Mouse (Mus musculus) embryo, embryonic 9.5 days (tissue): ENCODE results near the gene Trhr2.
"Not testable (repeated sequence)": the region's sequence is repeated elsewhere in the genome, so short reads cannot be mapped to it uniquely, and the experiment has no call there.

Experiments used
- DNase-seq: peaks from one replicate; pipeline ENCODE4 v3.0.0-alpha.2; 2017; ENCODE audit errors: extremely low spot score

Trhr2 gene

DNA sequence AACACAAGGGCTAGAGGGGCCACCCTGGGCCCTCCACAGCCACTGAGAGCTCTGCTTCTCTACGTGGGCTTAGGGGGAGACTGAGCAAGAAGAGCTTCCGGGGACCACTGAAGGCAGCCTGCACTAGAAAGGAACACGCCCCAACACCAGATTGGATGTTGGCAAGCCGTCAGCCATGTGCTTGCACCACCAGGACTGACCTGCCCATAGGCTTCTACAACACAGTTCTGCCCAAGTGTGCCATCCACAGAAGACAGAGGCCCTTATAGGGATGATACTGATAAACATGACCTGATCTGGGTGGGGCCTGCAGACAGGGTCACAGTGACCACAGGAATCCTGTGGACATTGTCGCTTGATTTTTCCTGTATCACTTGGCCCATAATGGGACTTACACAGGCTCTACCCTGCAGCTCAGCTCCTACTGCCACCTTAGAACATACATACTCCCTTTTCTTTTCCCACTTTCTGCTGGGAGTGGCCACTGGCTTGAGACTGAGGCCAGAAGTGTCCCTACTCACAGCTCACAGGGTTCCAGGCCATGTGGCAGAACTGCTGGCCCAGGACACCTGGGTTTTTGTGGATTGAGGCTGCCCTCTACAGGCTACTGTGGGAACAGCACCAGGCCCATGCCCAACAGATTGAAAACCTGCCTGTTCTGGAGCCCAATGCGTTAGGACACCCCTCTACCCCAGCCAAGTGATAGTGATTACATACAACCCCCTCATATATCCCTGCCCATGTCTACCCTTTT is 27.6 kb downstream of the Trhr2 start:
- DNase-seq: peak; percentile 86

GRCm38 (mm10) chr8:122331134-122331523 is 29.4 kb downstream of the Trhr2 start:
- no peak for DNase-seq

DNA sequence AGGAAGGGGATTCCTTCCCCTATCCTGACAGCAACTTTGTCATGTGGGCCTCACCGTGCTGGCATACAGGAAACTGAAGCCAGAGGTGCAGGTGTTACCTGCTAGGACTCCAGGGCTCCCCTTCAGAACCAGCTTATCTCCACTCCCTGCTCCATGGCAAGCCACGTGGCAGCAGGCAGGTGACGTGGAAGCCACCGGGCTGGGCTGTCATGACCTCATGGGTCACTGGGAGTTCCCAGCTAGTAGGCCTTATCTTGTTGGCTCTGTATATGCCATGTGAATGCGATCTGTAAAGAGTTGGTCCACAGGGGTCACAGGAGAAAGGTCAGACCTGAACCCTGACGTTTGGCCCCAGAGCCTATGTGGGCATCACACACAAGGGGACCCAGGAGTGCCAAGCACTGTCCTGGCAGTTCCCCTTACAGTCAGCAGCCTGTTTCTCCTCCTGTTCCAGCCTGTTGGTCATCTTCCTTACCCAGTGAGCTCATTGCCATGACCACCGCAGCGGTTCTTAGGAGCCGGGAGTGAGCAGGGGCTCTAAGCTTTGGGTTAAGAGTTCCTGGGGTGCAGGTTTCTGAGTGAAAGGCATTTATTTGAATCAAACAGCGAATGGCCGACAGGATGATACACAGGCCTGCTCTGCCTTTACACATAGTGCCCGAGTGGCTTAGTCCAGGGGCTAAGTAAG is 30.0 kb downstream of the Trhr2 start:
- no peak for DNase-seq

DNA sequence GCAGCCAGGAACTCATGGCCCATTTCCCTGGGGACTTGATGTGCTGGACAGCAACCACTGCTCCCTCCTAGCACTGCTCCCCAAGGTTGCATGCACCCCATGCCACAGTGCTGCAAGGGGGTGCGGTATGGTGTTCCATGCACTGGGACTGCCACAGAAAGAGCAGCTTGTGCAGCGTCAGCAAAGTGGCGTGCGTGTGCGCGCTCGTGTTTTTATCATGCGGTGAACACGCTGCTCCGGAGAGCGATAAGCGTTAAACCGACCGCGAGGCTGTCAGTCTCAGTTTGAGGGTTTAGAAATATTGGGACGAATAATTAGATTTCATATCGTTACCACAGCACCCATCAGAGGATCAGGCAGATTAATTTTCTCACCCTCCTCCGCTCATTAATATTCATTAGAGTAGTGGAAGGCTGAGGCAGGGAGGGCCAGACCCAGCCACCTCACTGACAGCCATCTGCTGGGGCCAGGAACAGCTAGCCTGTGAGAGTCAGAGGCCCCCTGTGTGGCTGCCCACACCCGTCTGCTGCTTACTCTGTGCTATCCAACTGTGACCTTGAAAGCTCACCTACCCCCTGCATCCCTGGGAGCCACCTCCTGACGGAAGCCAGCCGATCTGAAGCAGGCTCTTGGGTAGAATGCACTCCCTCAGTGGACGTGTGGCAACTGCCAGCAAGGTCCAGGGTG is 30.9 kb downstream of the Trhr2 start:
- no peak for DNase-seq

DNA sequence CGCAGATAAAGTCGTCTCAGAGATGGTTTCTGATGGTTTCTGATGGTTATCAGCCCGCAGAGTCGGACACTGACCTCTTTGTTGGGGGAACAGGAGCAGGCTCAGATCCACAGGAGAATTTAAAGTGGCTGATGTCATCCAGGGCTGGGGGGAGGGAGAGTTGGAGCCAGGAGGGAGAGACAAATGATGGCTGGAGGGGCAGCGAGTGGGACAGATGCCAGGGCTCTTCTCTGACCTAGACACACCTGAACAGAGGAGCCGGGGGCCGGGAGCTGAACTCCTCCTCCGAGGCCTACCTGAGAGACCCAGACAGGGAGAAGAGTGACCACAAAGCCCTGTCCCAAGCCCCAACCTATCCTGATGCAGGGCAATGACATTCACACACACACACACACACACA is 31.5 kb downstream of the Trhr2 start:
- DNase-seq: no peak

GRCm38 (mm10) chr8:122326114-122326542 is 34.4 kb downstream of the Trhr2 start:
- no peak for DNase-seq

GRCm38 (mm10) chr8:122325196-122325595 is 35.4 kb downstream of the Trhr2 start:
- no peak for DNase-seq

GRCm38 (mm10) chr8:122323951-122324402 is 36.6 kb downstream of the Trhr2 start:
- DNase-seq: not testable (repeated sequence)

- DNase-seq: no peak
Observed at GRCm38 (mm10) chr8:122322792-122323191, 37.8 kb downstream of the Trhr2 start.

DNA sequence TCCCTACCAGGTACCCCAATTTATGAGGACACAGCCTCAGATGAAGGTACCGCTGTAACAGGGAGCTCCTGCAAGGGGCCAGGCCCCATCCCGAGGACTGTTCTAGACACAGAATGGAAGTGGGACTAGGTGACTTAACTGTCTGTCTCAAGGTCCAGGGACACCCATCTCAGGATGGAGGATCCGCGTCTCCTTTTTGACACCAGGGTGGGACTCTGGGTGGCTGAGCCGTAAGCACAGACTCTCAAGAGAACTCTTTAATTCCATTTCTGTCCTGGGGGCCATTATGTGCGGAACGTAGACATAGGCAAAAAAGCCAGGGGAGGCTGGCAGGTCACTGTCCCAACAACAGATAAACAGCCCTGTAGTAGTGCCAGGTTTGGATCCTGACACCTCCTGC is 38.4 kb downstream of the Trhr2 start:
- DNase-seq: no peak

- no peak for DNase-seq
Observed at GRCm38 (mm10) chr8:122321455-122321921, 39.1 kb downstream of the Trhr2 start.

- no peak for DNase-seq
Observed at GRCm38 (mm10) chr8:122320541-122320940, 40.0 kb downstream of the Trhr2 start.

DNA sequence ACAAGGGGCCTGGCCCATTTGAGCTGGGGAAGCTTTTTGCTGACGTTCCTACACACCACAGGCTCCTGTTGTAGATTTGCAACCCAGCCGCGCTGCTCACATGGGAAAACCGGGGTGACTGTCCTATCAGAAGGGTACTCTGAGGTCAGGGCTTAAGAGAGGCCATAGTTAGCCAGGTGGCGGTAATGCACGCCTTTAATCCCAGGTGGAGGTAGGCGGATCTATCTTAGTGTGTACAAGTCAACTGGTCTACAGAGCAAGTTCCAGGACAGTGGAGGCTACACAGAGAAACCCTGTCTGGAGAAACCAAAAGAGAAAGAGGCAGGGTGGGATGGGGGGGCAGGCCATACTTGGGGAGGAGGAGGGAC is 40.9 kb downstream of the Trhr2 start:
- no peak for DNase-seq

DNA sequence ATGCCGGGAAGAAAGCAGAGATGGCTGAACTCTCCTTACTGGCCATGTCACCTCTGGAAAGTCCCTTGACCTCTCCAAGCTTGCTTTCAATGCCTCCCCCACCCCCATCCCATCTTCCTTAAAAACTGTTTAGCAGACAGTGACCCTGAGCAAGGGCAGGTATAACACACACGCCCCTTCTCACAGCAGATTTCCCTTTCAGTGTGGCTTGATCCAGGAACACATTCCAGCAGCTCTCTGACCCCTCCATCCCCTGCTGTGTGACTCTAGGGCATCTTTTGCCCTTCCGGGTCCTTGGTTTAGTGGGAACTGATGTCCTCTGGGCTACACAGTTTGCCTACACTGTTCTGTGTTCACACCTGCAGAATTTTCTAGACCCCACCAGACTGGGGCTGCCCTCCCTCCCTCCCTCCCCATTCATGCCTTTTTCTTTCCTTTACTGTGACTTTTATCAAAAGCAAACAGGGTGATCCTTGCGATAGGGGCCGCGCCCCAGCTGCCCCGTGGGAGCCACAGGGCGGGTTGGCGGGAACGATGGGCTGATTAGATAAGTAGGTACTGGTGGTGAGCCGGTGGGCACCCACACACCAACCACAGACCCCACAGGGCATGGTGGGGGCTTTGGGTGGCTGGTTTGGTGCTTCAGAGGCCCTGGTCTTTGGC is 41.4 kb downstream of the Trhr2 start:
- DNase-seq: no peak

DNA sequence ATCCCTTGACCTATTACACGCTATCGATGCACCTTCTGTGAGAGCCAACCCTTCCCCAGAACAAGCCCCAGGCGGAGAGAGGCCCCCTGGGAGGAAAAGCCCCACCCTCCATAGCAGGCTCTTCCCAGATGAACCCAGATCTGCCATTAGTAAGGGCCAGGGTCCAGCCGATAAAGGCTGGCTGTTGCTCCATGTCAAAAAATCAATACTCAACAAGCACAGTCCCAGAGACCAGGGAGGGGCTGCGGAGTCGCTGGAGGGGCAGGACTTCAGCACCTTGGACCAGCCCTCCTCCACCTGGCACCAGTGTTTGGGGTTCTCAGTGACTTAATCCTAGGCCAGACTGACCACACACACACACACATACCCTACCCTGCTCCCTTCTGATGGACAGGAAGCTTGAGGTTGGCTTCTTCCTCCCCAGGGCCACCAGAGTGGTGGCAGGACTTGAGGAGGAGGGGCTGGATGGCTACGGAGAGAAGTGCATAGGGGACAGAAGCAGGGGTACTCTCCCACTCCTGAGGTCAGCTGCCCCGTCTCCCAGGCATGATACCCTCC is 42.5 kb downstream of the Trhr2 start:
- no peak for DNase-seq

DNA sequence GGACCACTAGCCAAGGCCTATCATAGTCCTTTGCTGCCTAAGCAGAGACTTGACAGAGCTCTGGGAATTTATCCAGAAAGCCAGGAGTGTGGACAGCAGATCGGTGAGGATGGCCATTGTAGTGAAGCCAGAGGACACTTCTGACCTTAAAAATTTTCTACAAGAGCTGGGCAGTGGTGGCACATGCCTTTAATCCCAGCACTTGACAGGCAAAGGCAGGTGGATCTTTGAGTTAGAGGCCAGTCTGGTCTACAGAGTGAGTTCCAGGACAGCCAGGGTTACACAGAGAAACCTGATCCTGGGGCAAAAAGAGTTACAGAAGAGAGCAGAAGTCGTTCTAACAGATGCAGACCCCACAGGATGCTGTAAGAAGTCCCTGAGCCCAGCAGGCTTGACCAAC is 44.1 kb downstream of the Trhr2 start:
- DNase-seq: no peak

- DNase-seq: no peak
Observed at GRCm38 (mm10) chr8:122314899-122315496, 45.5 kb downstream of the Trhr2 start.

DNA sequence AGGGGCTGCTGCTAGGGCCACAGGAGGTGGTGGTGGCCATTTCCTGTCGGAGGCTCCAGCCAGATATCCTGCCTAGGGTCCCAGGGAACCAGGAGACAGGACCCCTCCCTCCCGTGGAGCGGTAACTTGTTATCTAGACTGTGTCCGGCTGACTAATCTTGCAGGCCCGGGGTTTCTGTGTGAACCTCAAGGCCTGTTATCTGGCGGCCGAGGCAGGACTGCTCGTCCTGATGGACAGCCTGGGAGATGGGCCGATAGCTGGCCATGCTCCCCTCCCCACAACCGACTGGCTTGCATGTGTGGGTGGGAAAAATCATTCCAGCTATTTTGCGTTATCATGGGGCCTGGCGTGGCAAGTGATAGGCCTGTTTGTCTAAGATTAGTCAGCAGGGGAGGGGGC is 47.2 kb downstream of the Trhr2 start:
- DNase-seq: no peak

GRCm38 (mm10) chr8:122312553-122312952 is 48.0 kb downstream of the Trhr2 start:
- DNase-seq: no peak

GRCm38 (mm10) chr8:122311115-122311514 is 49.4 kb downstream of the Trhr2 start:
- DNase-seq: no peak

GRCm38 (mm10) chr8:122309272-122309671 is 51.3 kb downstream of the Trhr2 start:
- DNase-seq: no peak
